Mouse (Mus musculus) myocyte (in vitro differentiated cells): ENCODE measurements around the gene Rbm14.

Experiments
- E2F4 ChIP-seq: IDR thresholded peaks from one replicate; pipeline ENCODE4 v1.6.1; 2011; ENCODE audit warnings: mild to moderate bottlenecking, control low read depth, moderate library complexity; ENCODE audit not compliant: insufficient read depth
- POLR2A ChIP-seq: IDR thresholded peaks from one replicate; pipeline ENCODE4 v1.6.1; 2011; ENCODE audit warnings: low read depth, mild to moderate bottlenecking, control low read depth, moderate library complexity; ENCODE audit not compliant: insufficient read length
- POLR2AphosphoS2 ChIP-seq: IDR thresholded peaks from one replicate; pipeline ENCODE4 v1.6.1; 2011; ENCODE audit warnings: low read depth, control low read depth; ENCODE audit not compliant: insufficient read length
- TCF12 ChIP-seq: IDR thresholded peaks from one replicate; pipeline ENCODE4 v1.6.1; 2011; ENCODE audit warnings: mild to moderate bottlenecking, control low read depth; ENCODE audit not compliant: poor library complexity, insufficient read depth, severe bottlenecking
- TCF3 ChIP-seq: IDR thresholded peaks from one replicate; pipeline ENCODE4 v1.6.1; 2011; ENCODE audit warnings: low read depth, control low read depth; ENCODE audit not compliant: insufficient read length
- USF1 ChIP-seq: IDR thresholded peaks from one replicate; pipeline ENCODE4 v1.6.1; 2011; ENCODE audit warnings: low read depth, mild to moderate bottlenecking, control low read depth, moderate library complexity

DNA sequence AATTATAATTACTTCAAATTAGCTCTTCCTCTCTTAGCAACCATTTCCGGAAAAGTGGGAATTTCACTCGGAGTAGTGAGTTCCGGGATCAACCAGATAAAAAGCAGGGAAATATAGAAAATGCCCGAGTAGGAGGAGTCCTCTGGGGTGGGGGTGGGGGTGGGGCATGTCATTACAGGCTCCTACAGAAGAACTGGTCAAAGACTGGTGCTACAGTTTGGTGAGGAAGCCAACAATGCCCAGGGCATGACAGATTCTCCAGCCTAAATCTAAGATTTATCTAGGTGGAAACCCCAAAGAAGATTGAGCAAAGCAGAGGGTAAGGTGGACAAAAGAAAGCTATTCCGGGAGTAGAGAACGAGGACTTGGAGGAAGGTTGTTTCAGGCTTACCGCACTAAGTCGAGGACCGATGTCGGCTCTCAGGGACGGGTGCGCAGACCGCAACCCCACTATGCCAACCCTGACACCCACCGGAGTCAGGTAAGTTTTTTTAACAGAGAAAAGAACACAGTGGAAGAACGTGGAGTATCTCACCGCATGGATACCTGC lies 18.1 kb downstream of the Rbm14 start:
- TF ChIP-seq TCF12 (no peak), USF1 (no peak), TCF3 (no peak), POLR2AphosphoS2 (no peak), E2F4 (no peak), POLR2A (no peak)
